Mouse (Mus musculus): ENCODE measurements around the gene Dock9. TPM values are rescaled to one million over a fixed set of nuclear protein-coding genes. Genes with fewer than 3 reads are reported as not detected.
"Not testable (repeated sequence)": the region's sequence is repeated elsewhere in the genome, so short reads cannot be mapped to it uniquely, and the experiment has no call there.

The Dock9 gene
- polyA plus RNA-seq, 1 experiment from 2014 or later, result 4.8 TPM

GRCm38 (mm10) chr14:121697709-121698619, 99.7 kb downstream of the Dock9 start:
- Histone ChIP-seq H3K4me2 (peak overlapping the region; percentile 83), H3K36me3 (no peaks in the 10 kb centered on the region), H3K27me3 (replicated peaks) (no peaks in the 10 kb centered on the region), H3K4me1 (peaks cover 28% of the 10 kb centered on the region), H3K27ac (replicated peaks) (peak overlapping the region; percentile 80), H3K4me3 (peak overlapping the region; percentile 51), H3K9ac (peak overlapping the region; percentile 78), H3K9me3 (no peaks in the 10 kb centered on the region)
- WGBS, result 7% methylated on average over 23 of the region's 23 CpGs
- no peak; the same call in 1 of the 2 replicates for ATAC-seq (ENCODE audit: extremely low read depth, insufficient number of reproducible peaks, low FRiP score, low TSS enrichment)

GRCm38 (mm10) chr14:121697143-121697680, 100.4 kb downstream of the Dock9 start:
- Histone ChIP-seq H3K27ac (replicated peaks) (peak overlapping the region; percentile 80), H3K4me1 (peaks cover 28% of the 10 kb centered on the region), H3K36me3 (no peaks in the 10 kb centered on the region), H3K9ac (peak overlapping the region; percentile 78), H3K27me3 (replicated peaks) (no peaks in the 10 kb centered on the region), H3K4me2 (peak overlapping the region; percentile 83), H3K4me3 (peak overlapping the region; percentile 51), H3K9me3 (no peaks in the 10 kb centered on the region)
- no peak for ATAC-seq (ENCODE audit: extremely low read depth, insufficient number of reproducible peaks, low FRiP score, low TSS enrichment)
- WGBS, result 50% methylated on average over 9 of the region's 9 CpGs

- WGBS, result 65% methylated on average over 8 of the region's 8 CpGs
- Histone ChIP-seq H3K36me3 (no peaks in the 10 kb centered on the region), H3K4me1 (peaks cover 28% of the 10 kb centered on the region), H3K4me3 (peak overlapping the region; percentile 51), H3K27ac (replicated peaks) (no peak overlapping the region), H3K9me3 (no peaks in the 10 kb centered on the region), H3K9ac (0 out of 2 replicates have a peak overlapping the region, but pooled peaks have one; percentile 78), H3K27me3 (replicated peaks) (no peaks in the 10 kb centered on the region), H3K4me2 (peak overlapping the region; percentile 83)
- ATAC-seq (ENCODE audit: extremely low read depth, insufficient number of reproducible peaks, low FRiP score, low TSS enrichment), result no peak
These were observed 101.1 kb downstream of the Dock9 start for GRCm38 (mm10) chr14:121696429-121697118.

- Histone ChIP-seq H3K27me3 (replicated peaks) (no peaks in the 10 kb centered on the region), H3K9ac (no peak overlapping the region), H3K4me3 (no peak overlapping the region), H3K4me2 (no peak overlapping the region), H3K36me3 (no peaks in the 10 kb centered on the region), H3K4me1 (peaks cover 28% of the 10 kb centered on the region), H3K9me3 (no peaks in the 10 kb centered on the region), H3K27ac (replicated peaks) (no peak overlapping the region)
- 79% methylated on average over 3 of the region's 3 CpGs for WGBS
- no peak for ATAC-seq (ENCODE audit: extremely low read depth, insufficient number of reproducible peaks, low FRiP score, low TSS enrichment)
These were observed 102.9 kb downstream of the Dock9 start for GRCm38 (mm10) chr14:121694706-121695105.

- Histone ChIP-seq H3K9me3 (no peaks in the 10 kb centered on the region), H3K27me3 (replicated peaks) (no peaks in the 10 kb centered on the region), H3K4me2 (no peak overlapping the region), H3K4me1 (peaks cover 28% of the 10 kb centered on the region), H3K36me3 (no peaks in the 10 kb centered on the region), H3K27ac (replicated peaks) (no peak overlapping the region), H3K9ac (no peak overlapping the region), H3K4me3 (no peak overlapping the region)
- no peak for ATAC-seq (ENCODE audit: extremely low read depth, insufficient number of reproducible peaks, low FRiP score, low TSS enrichment)
- 81% methylated on average over 11 of the region's 11 CpGs for WGBS
These were observed 103.5 kb downstream of the Dock9 start for GRCm38 (mm10) chr14:121693991-121694594.

GRCm38 (mm10) chr14:121689649-121690048, 108.0 kb downstream of the Dock9 start:
- H3K9me3 ChIP-seq; H3K27me3 ChIP-seq (replicated peaks); H3K4me2 ChIP-seq; H3K36me3 ChIP-seq; H3K4me3 ChIP-seq; H3K27ac ChIP-seq (replicated peaks); H3K9ac ChIP-seq; H3K4me1 ChIP-seq; ATAC-seq (ENCODE audit: extremely low read depth, insufficient number of reproducible peaks, low FRiP score, low TSS enrichment): not testable (repeated sequence)
- 57% methylated on average over 3 of the region's 5 CpGs for WGBS

GRCm38 (mm10) chr14:121688175-121688574, 109.5 kb downstream of the Dock9 start:
- no peak for ATAC-seq (ENCODE audit: extremely low read depth, insufficient number of reproducible peaks, low FRiP score, low TSS enrichment)
- Histone ChIP-seq H3K4me1 (no peaks in the 10 kb centered on the region), H3K9ac (no peak overlapping the region), H3K36me3 (no peaks in the 10 kb centered on the region), H3K9me3 (no peaks in the 10 kb centered on the region), H3K27me3 (replicated peaks) (no peaks in the 10 kb centered on the region), H3K27ac (replicated peaks) (no peak overlapping the region), H3K4me2 (no peak overlapping the region), H3K4me3 (no peak overlapping the region)
- 54% methylated on average over 1 of the region's 1 CpGs for WGBS

- Histone ChIP-seq H3K36me3 (no peaks in the 10 kb centered on the region), H3K9ac (no peak overlapping the region), H3K4me2 (no peak overlapping the region), H3K27me3 (replicated peaks) (no peaks in the 10 kb centered on the region), H3K27ac (replicated peaks) (no peak overlapping the region), H3K4me3 (no peak overlapping the region), H3K4me1 (no peaks in the 10 kb centered on the region), H3K9me3 (no peaks in the 10 kb centered on the region)
- WGBS, result 72% methylated on average over 7 of the region's 7 CpGs
- ATAC-seq (ENCODE audit: extremely low read depth, insufficient number of reproducible peaks, low FRiP score, low TSS enrichment), result no peak
These were observed 110.4 kb downstream of the Dock9 start for GRCm38 (mm10) chr14:121687274-121687673.

GRCm38 (mm10) chr14:121678913-121679312, 118.7 kb downstream of the Dock9 start:
- Histone ChIP-seq H3K9me3 (no peaks in the 10 kb centered on the region), H3K4me2 (no peak overlapping the region), H3K9ac (no peak overlapping the region), H3K36me3 (no peaks in the 10 kb centered on the region), H3K27ac (replicated peaks) (0 out of 2 replicates have a peak overlapping the region, but pooled peaks have one; percentile 39), H3K4me1 (peaks cover 27% of the 10 kb centered on the region), H3K27me3 (replicated peaks) (no peaks in the 10 kb centered on the region), H3K4me3 (no peak overlapping the region)
- ATAC-seq (ENCODE audit: extremely low read depth, insufficient number of reproducible peaks, low FRiP score, low TSS enrichment), result no peak
- WGBS, result 80% methylated on average over 5 of the region's 5 CpGs

GRCm38 (mm10) chr14:121678445-121678844, 119.2 kb downstream of the Dock9 start:
- H3K9me3 ChIP-seq, result no peaks in the 10 kb centered on the region
- H3K27ac ChIP-seq (replicated peaks), result peak overlapping the region; percentile 39; the same call in 1 of the 2 replicates
- 67% methylated on average over 10 of the region's 10 CpGs for WGBS
- H3K27me3 ChIP-seq (replicated peaks), result no peaks in the 10 kb centered on the region
- ATAC-seq (ENCODE audit: extremely low read depth, insufficient number of reproducible peaks, low FRiP score, low TSS enrichment), result no peak
- H3K9ac ChIP-seq, result no peak overlapping the region
- no peaks in the 10 kb centered on the region for H3K36me3 ChIP-seq
- H3K4me3 ChIP-seq, result no peak overlapping the region
- no peak overlapping the region for H3K4me2 ChIP-seq
- peaks cover 27% of the 10 kb centered on the region for H3K4me1 ChIP-seq
